Mouse (Mus musculus) inflammation-experienced regulatory T-cells, adult 6 months (primary cell): ENCODE measurements around the gene Polr2e. TPM values are rescaled to one million over a fixed set of nuclear protein-coding genes. Genes with fewer than 3 reads are reported as not detected.

Experiments used
- ATAC-seq: one replicate; pipeline ENCODE4 v1.8.0; 2017
- polyA plus RNA-seq, 3 experiments: library from polyadenylated mRNA; unstranded; fragments of 100-300 nt; shearing (Covaris generic); gene quantifications; one replicate each; pipeline ENCODE4 v1.2.1; 2017

The Polr2e gene
- polyA plus RNA-seq, 3 experiments from 2014 or later, result 137 to 227 (median 211) TPM

GRCm38 (mm10) chr10:80033511-80034391 lies 5.8 kb downstream of the Polr2e start:
- peak; percentile 30 for ATAC-seq

DNA sequence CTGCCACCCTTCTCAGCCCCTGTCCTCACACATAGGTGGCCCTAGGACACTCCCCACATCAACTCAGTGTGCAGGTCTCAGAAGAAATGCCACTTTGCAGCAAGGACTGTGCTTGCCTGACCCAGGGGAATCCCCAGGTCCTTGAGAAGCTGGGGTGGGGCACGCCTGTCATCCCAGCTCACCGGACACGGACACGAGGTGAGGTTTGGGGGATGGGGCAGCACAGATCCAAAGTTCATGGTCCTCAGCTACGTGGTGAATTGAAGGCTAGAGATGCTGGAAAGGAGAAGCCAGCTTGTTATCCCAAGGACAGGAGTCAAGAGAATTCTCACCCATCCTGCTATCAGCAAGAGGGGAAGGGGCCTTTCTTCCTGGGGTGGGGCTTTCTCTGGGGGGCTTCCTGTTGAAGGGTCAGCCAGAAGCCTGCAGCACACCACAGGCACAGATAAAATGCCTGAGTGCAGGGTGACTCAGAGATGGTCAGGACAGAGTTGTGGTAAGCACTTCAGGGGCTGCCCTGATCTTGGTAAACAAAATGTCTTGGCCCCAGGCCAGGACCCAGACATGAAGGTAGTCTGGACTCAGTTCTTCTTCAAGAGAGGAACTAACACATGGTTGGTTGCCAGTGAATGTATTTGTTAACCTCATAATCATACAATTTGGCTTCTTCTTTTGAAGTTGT lies 6.7 kb downstream of the Polr2e start:
- ATAC-seq, result peak; percentile 69

DNA sequence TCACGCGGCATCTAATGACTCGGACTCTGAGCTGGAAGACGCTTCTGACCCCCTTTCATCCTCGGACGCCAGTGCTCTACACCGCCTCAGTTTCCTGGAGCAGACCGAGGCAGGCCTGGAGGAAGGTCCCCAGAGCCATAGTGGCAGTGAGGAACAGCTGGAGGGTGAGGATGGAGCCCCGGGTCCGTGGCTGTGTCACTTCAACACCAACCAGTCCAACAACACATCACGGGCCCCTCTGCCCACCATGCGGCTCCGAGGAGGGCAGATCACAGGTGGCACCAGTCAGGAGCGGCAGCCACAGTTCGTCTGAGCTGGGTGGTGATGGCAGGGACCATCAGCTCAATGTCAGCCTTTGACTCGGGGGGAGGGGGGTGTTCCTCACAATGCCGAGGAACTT lies 8.9 kb downstream of the Polr2e start:
- no peak for ATAC-seq

- no peak for ATAC-seq
Measured at GRCm38 (mm10) chr10:80030191-80030590, 9.4 kb downstream of the Polr2e start.

DNA sequence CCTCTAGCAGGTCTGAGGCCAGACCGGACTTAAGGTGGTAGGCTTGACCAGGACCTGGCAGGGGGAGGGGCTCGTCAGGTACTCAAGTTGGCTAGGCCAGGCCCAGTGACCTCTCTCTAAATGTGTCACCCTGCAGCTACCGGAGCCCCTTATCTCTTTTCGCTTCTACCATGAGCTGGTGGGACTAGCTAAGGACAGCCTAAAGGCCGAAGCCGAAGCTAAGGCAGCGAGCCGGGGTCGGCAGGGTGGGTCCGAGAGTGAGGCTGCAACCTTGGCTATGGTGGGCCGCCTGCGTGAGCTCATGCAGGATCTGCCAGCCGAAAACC lies 11.1 kb downstream of the Polr2e start:
- no peak for ATAC-seq

- no peak for ATAC-seq
Measured at GRCm38 (mm10) chr10:80027681-80028520, 11.7 kb downstream of the Polr2e start.

GRCm38 (mm10) chr10:80025889-80026288 lies 13.7 kb downstream of the Polr2e start:
- no peak for ATAC-seq

DNA sequence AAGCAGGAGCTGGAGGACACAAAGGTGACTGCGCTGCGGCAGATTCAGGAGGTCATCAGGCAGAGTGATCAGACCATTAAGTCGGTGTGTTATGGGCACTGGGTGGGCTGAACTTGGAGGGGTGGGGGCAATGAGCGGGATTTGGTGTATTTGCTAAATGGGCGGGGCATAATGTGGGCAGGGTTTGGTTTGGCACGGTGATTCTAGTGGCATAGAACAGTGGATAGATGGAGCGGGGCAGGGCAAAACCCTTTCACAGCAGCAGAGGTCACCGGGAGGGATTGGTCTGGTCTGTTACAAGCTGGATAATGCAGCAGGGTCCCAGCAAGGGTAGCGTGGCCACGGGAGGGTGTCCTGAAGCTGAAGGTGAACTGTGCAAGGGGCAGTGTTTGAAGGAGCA lies 14.1 kb downstream of the Polr2e start:
- no peak for ATAC-seq

DNA sequence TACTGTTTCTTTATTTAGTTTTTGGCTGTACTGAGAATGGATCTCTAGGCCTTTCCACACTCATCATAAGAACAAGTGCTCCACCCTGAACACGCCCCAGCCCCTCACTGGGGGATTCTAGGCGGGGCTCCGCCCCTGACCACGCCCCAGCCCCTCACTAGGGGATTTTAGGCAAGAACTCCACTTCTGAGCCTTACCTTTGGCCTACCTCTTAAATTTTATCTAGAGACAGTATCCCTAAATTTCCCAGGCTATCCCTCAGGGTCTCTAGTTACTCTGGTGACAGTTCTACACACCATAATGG lies 14.6 kb downstream of the Polr2e start:
- ATAC-seq, result no peak

DNA sequence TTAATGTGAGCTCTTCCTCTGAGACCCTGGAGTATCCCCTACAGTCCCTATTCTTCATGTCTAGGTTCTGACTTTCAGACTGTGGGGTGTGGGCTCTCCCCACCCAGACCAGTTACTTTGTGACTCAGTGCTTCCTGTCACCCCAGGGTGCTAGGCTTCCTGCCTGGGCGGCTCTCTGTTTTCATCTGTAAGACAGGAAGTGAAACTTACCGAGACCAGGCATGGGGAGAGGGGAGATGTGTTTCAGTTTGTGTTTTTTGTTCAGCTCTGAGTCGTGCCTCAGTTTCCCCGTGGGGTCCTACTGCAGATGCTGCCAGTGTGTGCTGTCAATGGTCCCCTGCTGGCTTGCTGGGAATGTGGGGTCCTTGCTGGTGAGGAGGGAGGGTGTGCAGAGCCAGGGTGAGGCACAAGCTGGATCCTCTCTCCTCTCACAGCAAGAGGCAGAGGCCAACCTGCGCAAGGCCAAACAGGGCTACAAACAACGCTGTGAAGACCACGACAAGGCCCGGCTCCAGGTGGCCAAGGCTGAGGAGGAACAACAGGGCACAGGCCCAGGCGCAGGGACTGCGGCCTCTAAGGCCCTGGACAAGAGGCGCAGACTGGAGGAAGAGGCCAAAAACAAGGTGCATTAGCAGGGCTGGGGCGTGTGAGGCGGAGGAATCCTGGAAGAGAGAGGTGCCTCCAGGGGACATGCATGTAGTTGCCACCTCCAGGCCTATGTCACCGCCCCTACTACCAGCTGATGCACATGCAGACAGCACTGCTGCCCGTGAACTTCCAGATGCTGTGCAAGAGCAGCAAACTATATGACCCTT lies 15.2 kb downstream of the Polr2e start:
- peak; percentile 92 for ATAC-seq

GRCm38 (mm10) chr10:80023758-80024157 lies 15.8 kb downstream of the Polr2e start:
- ATAC-seq, result peak; percentile 21

DNA sequence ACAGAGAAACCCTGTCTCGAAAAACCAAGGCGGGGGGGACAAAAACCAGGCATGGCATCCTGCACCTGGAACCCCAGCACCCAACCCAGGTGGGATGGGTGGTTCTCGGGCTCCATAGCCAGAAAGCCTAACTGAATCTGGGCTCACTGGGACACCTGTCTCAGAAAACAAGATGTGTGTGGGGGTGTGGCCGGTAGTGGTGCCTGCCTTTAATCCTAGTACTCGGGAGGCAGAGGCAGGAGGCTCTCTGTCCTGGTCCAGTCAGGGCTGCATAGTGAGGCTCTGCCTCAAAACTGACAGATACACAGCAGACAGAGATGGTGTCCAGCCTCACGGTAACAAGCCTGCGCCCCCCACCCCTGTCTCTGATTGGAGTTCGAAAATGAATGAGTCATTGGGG lies 16.8 kb downstream of the Polr2e start:
- no peak for ATAC-seq

- no peak for ATAC-seq
Measured at GRCm38 (mm10) chr10:80022164-80022563, 17.4 kb downstream of the Polr2e start.

DNA sequence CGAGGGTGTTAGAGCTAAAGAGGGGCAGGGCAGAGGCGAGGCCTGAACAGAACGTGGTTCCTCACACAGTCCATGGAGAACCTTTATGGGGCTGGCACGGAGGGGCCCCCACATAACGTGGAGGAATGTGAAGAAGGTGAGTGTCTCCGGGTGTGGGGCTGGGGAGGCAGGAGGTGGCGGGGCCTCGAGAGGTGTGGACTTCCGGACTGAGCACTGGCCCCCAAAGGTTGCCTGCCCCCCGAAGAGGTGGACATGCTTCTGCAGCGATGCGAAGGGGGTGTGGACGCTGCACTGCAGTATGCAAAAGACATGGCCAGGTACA lies 18.3 kb downstream of the Polr2e start:
- no peak for ATAC-seq

- no peak for ATAC-seq
Measured at GRCm38 (mm10) chr10:80020603-80021319, 18.8 kb downstream of the Polr2e start.

GRCm38 (mm10) chr10:80020191-80020590 lies 19.4 kb downstream of the Polr2e start:
- ATAC-seq, result no peak

DNA sequence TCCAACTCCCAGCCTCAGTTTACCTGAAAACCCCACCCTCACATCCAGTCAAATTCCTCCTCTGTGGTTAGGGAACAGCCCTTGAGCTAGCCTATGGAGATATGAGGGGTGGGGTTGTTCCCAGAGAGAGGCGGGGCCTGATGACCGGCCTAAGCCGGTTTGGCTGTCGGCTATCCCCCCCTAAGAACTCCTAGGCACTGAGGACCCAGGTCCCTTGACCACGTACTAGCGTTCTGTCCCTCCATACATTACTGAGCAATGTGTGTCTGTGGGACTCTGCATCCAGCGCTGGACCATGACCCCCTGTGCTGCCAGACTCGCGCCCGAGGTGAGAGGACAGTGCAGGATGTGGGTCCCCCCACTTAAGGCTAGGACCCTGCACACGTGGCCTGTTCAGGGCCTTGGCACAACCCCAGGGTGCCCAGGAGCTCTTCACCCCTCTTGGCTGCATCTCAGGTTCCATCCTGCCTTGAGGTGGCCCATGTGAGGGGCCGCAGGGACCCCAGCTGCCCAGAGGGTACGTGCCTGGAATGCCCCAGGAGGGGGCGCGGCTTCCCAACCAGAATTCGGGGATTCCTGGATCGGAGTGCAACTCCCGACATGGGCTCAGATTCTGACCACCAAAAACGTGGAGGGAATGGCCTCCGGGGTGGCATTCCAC lies 20.0 kb downstream of the Polr2e start:
- no peak for ATAC-seq

- ATAC-seq, result peak; percentile 24
Measured at GRCm38 (mm10) chr10:80018739-80019297, 20.8 kb downstream of the Polr2e start.

GRCm38 (mm10) chr10:80017771-80018170 lies 21.8 kb downstream of the Polr2e start:
- ATAC-seq, result no peak

DNA sequence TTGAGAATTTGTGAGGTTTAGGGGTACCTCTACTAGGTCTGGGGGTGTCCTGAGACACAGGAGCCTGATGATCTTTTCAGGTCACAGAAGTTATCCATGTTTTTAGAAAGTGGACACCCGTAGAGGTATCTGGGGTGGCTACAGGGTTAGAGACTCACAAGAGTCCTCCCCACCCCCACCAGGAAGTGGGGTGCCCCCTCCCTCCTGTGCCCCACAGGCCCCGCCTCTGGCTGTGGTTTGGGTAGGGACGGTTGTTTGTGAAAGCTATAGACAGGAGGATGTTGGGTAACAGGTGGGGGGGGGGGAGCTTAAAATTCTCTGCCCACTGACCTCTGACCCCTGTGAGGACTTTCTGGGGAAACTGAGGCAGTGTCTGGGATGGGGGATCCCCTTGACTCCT lies 22.2 kb downstream of the Polr2e start:
- peak; percentile 53 for ATAC-seq

DNA sequence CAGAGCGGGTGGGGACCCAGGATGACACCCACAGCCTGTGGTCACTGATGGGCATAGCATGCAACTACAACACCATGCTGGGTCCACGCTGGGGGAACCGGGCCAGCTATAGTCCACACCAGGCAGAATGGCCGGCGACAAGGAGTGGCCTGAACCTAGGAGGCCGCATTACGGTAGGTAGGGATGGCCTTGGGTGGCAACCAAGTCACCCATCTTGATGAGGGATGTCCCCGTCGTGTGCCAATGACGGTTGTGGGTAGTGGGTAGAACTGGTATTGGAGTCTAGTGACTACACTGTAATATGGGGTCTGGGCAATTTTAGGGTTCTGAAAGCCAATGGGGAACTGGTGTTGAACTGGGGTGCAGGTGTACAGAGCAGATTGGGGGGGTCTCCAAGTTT lies 22.7 kb downstream of the Polr2e start:
- ATAC-seq, result no peak
